Mouse (Mus musculus) cerebellum, postnatal 14 days (tissue): ENCODE measurements around the gene Eps15.
"Not testable (repeated sequence)": the region's sequence is repeated elsewhere in the genome, so short reads cannot be mapped to it uniquely, and the experiment has no call there.

Experiments
- DNase-seq, 2 experiments: peaks; one replicate each; pipeline ENCODE4 v3.0.0; 2021; ENCODE audit warnings: mixed read lengths in 2 of 2

The Eps15 gene

DNA sequence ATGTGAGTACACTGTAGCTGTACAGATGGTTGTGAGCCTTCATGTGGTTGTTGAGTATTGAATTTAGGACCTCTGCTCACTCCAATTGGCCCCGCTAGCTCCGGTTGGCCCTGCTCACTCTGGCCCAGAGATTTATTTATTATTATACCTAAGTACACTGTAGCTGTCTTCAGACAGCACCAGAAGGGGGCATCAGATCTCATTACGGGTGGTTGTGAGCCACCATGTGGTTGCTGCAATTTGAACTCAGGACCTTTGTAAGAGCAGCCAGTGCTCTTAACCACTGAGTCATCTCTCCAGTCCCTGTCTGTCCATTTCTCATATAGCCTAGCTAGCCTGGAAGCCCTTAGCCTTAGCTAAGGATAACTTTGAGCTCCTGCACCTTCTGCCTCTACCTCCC lies 124.8 kb downstream of the Eps15 start:
- DNase-seq, result not testable (repeated sequence)

- DNase-seq, result no peak
Observed at GRCm38 (mm10) chr4:109405415-109405814, 125.3 kb downstream of the Eps15 start.

GRCm38 (mm10) chr4:109406054-109406485 lies 126.0 kb downstream of the Eps15 start:
- peak; percentile 65 to 67 for DNase-seq

GRCm38 (mm10) chr4:109406486-109407175 lies 126.6 kb downstream of the Eps15 start, which contains the start of gene Ttc39a:
Gene Ttc39a, plus strand, starts transcription at chr4:109406623.
- DNase-seq, result peak; percentile 75 to 78

GRCm38 (mm10) chr4:109407176-109407520 lies 127.1 kb downstream of the Eps15 start:
- no peak for DNase-seq

- DNase-seq, result peak; percentile 38 to 49
Observed at GRCm38 (mm10) chr4:109407701-109408485, 127.8 kb downstream of the Eps15 start.

DNA sequence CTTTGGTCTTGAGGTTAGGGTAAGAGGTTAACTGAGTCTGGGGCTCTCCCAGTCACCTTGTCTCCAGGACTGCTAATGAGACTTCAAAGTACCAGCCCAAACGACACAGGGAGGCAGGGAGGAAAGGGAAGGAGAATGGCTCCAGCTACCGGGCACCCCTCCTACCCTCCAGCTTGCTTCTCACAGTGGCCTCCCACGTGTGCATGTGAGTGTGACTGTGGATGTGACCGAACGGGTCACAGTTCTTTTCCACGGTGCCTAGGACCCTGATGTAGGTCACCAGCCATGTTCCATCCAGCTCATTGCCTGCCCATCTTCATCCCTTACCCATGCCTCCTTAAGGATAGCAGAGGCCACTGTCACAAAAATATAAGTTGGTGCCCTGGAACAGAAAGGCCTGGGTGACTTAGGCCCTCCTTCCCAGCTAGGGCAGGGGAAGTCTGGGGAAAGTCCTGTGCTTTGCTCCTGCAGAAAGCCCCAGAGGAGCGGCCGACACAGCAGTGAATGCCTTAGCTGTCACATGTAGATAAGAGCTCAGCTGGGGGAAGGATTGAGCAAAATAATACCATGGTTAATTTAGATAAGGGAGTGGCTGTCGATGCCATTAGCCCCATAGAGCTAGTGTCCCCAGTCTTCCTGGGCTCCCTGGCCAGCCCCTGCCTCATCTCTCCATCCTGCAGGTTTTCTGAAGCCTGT lies 130.8 kb downstream of the Eps15 start:
- no peak for DNase-seq

DNA sequence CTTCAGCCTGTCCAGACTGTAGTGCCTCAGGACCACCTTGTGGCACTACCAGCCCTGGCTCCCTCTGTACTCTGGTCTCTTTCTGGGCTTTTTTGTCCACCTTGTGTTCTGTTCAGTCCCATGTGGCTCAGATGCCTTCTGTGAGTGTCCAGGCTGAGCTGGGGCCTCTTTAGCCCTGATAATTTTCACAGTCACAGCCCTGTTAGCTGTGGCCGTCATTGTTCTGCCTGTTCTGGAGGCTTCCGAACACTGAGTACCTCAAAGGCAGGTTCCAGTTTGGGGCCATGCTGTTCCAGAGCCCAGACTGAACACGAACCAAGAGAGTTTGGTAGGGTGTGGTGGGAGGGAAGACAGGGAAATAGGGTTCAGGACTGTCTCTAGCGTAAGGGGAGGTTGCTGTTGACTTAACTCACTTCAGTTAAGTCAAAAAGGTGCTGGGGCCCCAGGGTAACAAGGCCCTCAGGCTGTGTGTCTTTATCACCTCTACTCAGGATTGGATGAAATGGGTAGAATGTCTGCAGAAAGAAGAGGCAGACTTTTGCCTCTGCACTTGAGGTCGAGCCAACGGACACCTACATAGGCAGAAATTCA lies 131.4 kb downstream of the Eps15 start:
- DNase-seq, result no peak

GRCm38 (mm10) chr4:109412233-109412632 lies 132.2 kb downstream of the Eps15 start:
- DNase-seq, result no peak

DNA sequence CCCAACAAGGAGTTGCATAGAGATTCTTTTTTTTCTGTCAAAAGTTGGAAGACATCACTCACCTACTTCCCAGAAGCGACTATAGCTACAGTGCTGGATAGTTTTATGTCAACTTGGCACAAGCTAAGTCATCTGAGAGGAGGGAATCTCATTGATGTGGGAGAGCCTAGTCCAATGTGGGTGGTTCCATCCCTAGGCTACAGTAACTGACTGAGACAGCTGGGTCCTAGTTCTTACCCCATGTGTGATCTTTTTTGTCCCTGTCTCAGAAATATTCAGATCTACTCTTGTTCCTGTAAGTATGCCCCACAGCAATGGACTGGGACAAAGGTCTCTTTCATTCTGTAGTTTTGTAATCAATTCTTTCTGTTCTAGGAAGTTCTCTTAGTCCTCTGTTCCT lies 137.9 kb downstream of the Eps15 start:
- DNase-seq, result no peak

- DNase-seq, result no peak
Observed at GRCm38 (mm10) chr4:109419017-109419416, 138.9 kb downstream of the Eps15 start.

DNA sequence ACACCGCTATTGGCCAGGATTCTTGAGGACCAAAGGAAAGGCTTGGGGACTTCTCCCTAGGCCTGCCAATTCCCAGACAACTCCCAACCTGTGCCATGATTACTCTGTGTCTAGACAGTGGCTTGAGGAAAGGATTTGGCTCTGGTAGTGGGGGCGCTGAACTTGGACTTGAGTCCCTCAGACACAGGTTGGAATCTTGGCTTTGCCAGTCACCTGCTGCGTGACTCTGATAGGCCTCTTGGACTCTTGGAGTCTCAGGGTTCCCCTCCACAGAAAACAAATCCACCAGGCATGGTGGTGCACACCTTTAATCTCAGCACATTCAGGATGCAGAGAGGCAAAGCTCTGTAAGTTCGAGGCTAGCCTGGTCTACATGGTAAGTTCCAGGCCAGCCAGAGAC lies 139.5 kb downstream of the Eps15 start:
- DNase-seq, result no peak

DNA sequence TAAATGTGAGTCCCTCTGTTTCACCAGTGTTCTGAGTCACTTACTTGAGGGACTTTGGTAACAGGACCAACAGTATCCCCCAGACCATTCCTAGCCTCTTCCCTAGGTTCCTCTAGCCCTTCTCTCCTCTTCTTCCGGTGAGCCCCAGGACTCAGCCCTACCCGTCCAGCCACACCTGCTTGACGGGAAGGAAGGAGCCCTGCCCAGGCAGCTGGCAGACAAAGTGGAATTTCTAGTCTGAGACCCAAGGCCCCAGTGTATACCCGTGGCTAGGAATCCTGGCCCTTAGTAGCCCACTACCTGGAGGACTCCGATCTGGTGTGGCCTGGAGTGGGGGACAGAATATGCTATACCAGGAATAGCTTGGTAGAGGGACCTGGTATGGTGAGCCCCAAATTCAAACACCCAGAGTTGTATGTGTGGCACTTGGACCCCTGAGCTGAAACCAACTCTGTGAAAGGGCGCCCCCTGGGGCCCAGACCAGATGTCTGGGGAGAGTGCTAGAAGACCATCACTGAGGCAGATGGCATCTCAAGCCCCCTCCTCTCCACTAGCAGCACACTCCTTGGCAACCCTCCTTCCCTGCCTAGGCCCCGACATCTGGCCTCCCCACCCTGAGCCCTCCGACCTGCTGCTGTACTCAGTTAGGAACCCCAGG lies 140.2 kb downstream of the Eps15 start:
- no peak for DNase-seq

- DNase-seq, result no peak
Observed at GRCm38 (mm10) chr4:109421608-109422007, 141.5 kb downstream of the Eps15 start.

DNA sequence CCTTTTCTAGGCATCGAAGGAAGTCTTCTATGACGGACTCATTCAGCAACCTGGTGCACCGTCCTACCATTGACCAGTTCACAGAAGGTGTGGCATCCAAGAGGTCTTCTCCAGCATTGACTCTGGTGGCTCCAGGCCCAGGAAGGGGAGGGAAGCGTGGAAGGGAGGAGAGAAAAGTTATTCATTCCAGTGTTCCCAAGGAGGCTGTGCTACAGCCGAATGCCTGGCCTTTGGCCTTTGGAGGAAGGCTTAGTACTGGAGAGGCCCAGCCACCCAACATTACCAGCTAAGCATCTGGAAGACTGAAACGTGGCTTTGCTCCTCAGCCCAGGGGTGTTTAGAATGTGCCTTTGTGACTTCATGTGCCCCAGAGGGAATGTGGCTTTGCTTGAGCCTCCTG lies 142.4 kb downstream of the Eps15 start:
- no peak for DNase-seq

DNA sequence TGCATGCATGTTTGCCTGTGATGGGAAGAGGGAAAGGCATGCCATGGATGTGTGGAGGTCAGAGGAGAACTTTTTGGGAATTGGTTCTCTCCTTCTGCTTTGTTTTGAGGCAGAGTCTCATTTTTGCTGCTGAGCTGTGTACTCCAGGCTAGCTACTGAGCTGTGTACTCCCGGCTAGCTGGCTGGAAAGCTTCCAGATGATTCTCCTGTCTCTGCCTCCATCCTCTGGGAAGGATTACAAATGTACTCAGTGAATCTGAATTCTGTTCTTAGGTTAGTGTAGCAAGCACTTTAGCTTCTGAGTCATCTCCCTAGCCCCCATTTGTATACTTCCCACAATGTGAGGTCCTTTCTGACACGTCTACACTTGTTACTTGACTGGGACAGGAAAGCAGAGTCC lies 143.4 kb downstream of the Eps15 start:
- DNase-seq, result no peak

DNA sequence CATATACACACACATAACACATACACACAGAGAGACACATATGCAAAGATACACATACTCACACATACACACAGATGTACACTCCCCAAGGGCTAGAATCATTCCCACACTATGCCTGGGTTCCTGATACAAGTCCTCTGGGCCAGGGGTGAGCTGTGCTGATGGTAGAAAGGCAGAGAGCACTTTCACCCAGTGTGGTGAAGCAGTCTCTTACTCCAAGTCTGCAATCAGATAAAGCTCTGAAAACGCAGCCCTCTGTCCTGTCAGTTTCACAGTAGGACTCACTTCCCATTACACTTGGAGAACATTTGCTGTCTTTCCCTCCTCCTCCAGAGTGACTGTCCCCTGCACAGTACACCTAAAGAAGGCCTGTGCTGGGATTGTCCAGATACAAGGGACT lies 147.0 kb downstream of the Eps15 start:
- DNase-seq, result no peak

GRCm38 (mm10) chr4:109430250-109430649 lies 150.2 kb downstream of the Eps15 start:
- DNase-seq, result no peak

- DNase-seq, result peak; percentile 44 to 58
Observed at GRCm38 (mm10) chr4:109430854-109431253, 150.8 kb downstream of the Eps15 start.

- no peak for DNase-seq
Observed at GRCm38 (mm10) chr4:109432668-109433375, 152.8 kb downstream of the Eps15 start.

GRCm38 (mm10) chr4:109433641-109434040 lies 153.6 kb downstream of the Eps15 start:
- DNase-seq, result peak; percentile 42 to 47

DNA sequence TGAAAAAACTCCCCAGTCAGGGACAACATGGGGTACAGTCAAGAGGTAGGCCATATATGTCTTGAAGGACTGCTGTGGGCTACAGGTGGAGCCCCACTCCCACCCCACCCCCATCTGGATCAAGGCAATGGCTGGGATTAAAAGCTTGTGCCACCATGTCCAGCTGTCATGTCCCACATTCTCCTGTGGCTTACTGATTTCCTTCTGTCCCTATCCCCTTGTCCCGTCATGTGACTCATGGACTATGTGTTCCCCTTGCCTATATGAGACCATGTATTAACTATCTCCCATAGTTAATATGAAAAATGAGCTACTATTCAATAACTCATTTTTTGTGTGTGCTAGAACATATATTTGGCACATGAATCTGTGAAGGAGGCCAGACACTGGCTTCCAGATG lies 154.2 kb downstream of the Eps15 start:
- no peak for DNase-seq
